Mouse (Mus musculus): Measurements from ENCODE around the gene Macrod2. TPM values are rescaled to one million over a fixed set of nuclear protein-coding genes. Genes with fewer than 3 reads are reported as not detected.
A peak's percentile ranks its signal among the peaks of the same experiment; 100 is the strongest.

Macrod2 gene
- polyA plus RNA-seq, 1 experiment from 2014 or later: 25.7 TPM

DNA sequence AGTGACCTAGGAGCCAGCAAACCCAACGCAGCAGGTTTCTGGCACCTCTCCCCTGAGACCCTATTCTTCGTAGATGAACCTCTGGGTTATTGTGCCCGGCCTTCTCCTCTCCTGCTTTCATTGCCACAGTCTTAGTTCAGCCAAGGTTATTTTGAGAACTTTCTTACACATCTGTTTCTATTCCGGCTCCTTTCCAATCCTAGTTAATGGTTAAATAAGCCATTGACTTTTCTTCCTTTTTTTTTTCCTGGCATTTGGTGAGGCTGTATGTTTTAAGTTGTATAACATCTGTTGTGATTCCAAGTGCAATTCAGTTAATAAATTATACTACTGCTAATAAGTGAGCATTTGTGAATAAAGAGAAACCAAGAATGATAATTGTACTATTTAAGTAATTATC is 44.0 kb downstream of the Macrod2 start:
- WGBS: 56% methylated on average over 4 of the region's 4 CpGs
- H3K4me3 ChIP-seq (ENCODE audit: low read depth, low read length): no peak overlapping the region
- no peaks in the 10 kb centered on the region for H3K27me3 ChIP-seq (replicated peaks; ENCODE audit: control insufficient read depth, insufficient read depth, low read length)
- no peak overlapping the region for H3K27ac ChIP-seq (ENCODE audit: low read depth, low read length)
- H3K9ac ChIP-seq (ENCODE audit: low read depth, low read length): no peak overlapping the region
- no peaks in the 10 kb centered on the region for H3K36me3 ChIP-seq (ENCODE audit: control insufficient read depth, insufficient read depth)
- H3K4me1 ChIP-seq (replicated peaks; ENCODE audit: control insufficient read depth, insufficient read depth, low read length): no peaks in the 10 kb centered on the region
- no peaks in the 10 kb centered on the region for H3K9me3 ChIP-seq (ENCODE audit: control insufficient read depth)
- no peak for TF ChIP-seq CTCF (IDR thresholded peaks at IDR 0.05; ENCODE audit: low read depth)
- H3K4me2 ChIP-seq (replicated peaks; ENCODE audit: low read depth): no peak overlapping the region
- ATAC-seq: no peak

DNA sequence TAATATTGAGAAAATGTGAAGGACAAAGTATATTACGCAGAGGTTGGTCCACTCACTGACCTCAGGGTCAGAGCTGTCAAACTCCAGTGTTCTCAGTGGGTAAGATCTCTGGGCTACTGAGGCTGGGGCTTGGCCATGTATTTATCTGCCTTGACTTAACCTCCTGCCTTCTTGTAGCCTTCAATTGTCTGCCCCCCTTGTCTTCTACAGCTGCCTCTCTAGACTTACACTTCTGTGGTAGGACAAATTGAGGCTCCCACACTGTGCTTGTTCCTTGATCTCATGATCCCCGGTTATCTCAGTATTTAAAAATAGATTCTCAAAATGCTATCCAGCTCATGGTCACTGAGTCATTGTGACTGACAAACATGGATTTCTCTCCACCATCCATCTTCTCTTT is 53.5 kb downstream of the Macrod2 start:
- H3K4me3 ChIP-seq (ENCODE audit: low read depth, low read length): no peak overlapping the region
- no peaks in the 10 kb centered on the region for H3K9me3 ChIP-seq (ENCODE audit: control insufficient read depth)
- no peak overlapping the region for H3K4me2 ChIP-seq (replicated peaks; ENCODE audit: low read depth)
- no peak for ATAC-seq
- H3K36me3 ChIP-seq (ENCODE audit: control insufficient read depth, insufficient read depth): no peaks in the 10 kb centered on the region
- no peak overlapping the region for H3K9ac ChIP-seq (ENCODE audit: low read depth, low read length)
- no peak for TF ChIP-seq CTCF (IDR thresholded peaks at IDR 0.05; ENCODE audit: low read depth)
- WGBS: 82% methylated on average over 2 of the region's 2 CpGs
- H3K27me3 ChIP-seq (replicated peaks; ENCODE audit: control insufficient read depth, insufficient read depth, low read length): no peaks in the 10 kb centered on the region
- no peaks in the 10 kb centered on the region for H3K4me1 ChIP-seq (replicated peaks; ENCODE audit: control insufficient read depth, insufficient read depth, low read length)
- no peak overlapping the region for H3K27ac ChIP-seq (ENCODE audit: low read depth, low read length)

DNA sequence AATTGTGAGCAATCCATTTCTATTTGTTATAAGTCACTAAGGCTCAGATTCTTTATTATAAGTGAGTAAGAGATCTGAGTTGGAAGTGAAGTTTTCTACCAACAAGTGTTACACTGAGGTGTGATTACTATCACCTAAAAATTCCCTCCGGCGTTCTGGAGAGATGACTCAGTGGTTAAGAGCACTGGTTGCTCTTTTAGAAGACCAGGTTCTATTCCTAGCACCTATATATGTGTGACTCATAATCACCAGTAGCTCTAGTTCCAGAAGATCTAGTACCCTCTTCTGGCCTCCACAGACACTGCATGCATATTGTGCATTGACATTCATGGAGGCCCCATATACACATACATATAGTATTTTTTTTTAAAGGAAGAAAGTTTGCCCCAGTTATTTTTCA is 80.7 kb downstream of the Macrod2 start:
- 82% methylated on average over 2 of the region's 2 CpGs for WGBS
- no peak for ATAC-seq

DNA sequence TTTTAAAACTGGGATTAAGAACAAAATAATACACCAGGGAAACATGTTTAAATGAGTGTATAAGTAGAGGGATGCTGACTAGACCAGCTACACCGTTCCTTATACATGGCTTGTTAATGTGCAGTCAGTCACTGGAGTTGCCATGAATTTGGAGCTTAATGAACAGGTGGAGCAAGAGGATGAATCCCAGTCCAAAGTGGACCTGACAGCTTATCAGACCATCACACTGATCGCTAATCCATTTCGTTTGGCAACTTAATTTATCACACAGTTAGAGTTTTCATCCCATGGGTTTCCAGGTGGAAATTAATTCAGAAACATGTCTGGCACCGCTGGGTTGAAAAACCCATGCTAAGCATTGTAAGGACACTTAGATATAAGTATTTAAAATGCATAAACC is 81.8 kb downstream of the Macrod2 start:
- Histone ChIP-seq H3K27me3 (replicated peaks; ENCODE audit: control insufficient read depth, insufficient read depth, low read length) (no peaks in the 10 kb centered on the region), H3K36me3 (ENCODE audit: control insufficient read depth, insufficient read depth) (no peaks in the 10 kb centered on the region), H3K27ac (ENCODE audit: low read depth, low read length) (no peak overlapping the region), H3K9ac (ENCODE audit: low read depth, low read length) (no peak overlapping the region), H3K4me1 (replicated peaks; ENCODE audit: control insufficient read depth, insufficient read depth, low read length) (no peaks in the 10 kb centered on the region), H3K4me3 (ENCODE audit: low read depth, low read length) (no peak overlapping the region), H3K4me2 (replicated peaks; ENCODE audit: low read depth) (no peak overlapping the region), H3K9me3 (ENCODE audit: control insufficient read depth) (no peaks in the 10 kb centered on the region)
- 81% methylated on average over 4 of the region's 4 CpGs for WGBS
- TF ChIP-seq CTCF (IDR thresholded peaks at IDR 0.05; ENCODE audit: low read depth): no peak
- ATAC-seq: no peak

More for the DNA sequence above, 80.7 kb downstream of the Macrod2 start:
- Histone ChIP-seq H3K9ac (ENCODE audit: low read depth, low read length) (no peak overlapping the region), H3K36me3 (ENCODE audit: control insufficient read depth, insufficient read depth) (no peaks in the 10 kb centered on the region), H3K4me2 (replicated peaks; ENCODE audit: low read depth) (no peak overlapping the region), H3K27me3 (replicated peaks; ENCODE audit: control insufficient read depth, insufficient read depth, low read length) (no peaks in the 10 kb centered on the region), H3K4me1 (replicated peaks; ENCODE audit: control insufficient read depth, insufficient read depth, low read length) (no peaks in the 10 kb centered on the region), H3K27ac (ENCODE audit: low read depth, low read length) (no peak overlapping the region), H3K4me3 (ENCODE audit: low read depth, low read length) (no peak overlapping the region), H3K9me3 (ENCODE audit: control insufficient read depth) (no peaks in the 10 kb centered on the region)
- no peak for TF ChIP-seq CTCF (IDR thresholded peaks at IDR 0.05; ENCODE audit: low read depth)

DNA sequence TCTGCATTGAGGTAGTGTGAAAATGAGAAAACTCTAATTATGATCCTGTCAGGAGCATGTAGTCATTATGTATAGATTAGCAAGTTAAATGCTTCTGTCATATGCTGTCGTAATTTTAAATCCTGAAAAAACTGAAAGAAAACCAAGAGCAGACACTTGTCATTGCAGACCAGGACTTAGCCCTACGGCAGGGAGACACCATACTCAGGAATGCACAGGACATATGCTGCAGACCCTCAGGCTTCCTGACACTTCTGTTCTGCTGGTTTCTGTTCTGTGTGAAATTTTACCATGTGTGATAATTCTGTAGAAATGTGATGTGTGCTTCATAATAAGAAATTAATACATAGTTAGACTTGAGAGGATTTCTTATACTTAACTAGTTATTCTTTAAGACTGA is 87.5 kb downstream of the Macrod2 start:
- H3K36me3 ChIP-seq (ENCODE audit: control insufficient read depth, insufficient read depth): no peaks in the 10 kb centered on the region
- TF ChIP-seq CTCF (IDR thresholded peaks at IDR 0.05; ENCODE audit: low read depth): no peak
- H3K4me3 ChIP-seq (ENCODE audit: low read depth, low read length): no peak overlapping the region
- ATAC-seq: no peak
- H3K27ac ChIP-seq (ENCODE audit: low read depth, low read length): no peak overlapping the region
- 76% methylated on average over 2 of the region's 2 CpGs for WGBS
- no peak overlapping the region for H3K4me2 ChIP-seq (replicated peaks; ENCODE audit: low read depth)
- H3K9me3 ChIP-seq (ENCODE audit: control insufficient read depth): no peaks in the 10 kb centered on the region
- no peaks in the 10 kb centered on the region for H3K4me1 ChIP-seq (replicated peaks; ENCODE audit: control insufficient read depth, insufficient read depth, low read length)
- no peak overlapping the region for H3K9ac ChIP-seq (ENCODE audit: low read depth, low read length)
- H3K27me3 ChIP-seq (replicated peaks; ENCODE audit: control insufficient read depth, insufficient read depth, low read length): no peaks in the 10 kb centered on the region

DNA sequence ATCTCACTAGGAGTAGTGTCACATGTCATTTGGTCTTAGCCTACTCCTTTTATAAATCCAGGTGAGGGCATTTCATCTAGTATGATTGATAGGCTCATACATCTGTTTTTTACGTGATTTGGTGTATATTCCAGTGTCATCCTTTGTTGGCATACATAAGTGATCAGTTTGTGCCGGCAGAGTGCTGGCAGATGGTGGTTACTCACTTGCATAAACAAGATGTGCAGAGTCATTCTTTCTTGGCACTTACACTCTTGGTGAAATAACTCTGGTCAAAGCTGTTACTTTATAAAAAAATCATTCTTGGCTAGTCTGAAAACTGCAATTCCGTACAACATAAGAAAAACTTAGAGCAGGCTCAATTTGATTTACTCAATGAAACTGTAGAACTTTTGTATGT is 102.6 kb downstream of the Macrod2 start:
- TF ChIP-seq CTCF (IDR thresholded peaks at IDR 0.05; ENCODE audit: low read depth): no peak
- no peak overlapping the region for H3K4me3 ChIP-seq (ENCODE audit: low read depth, low read length)
- H3K9ac ChIP-seq (ENCODE audit: low read depth, low read length): no peak overlapping the region
- no peaks in the 10 kb centered on the region for H3K27me3 ChIP-seq (replicated peaks; ENCODE audit: control insufficient read depth, insufficient read depth, low read length)
- no peaks in the 10 kb centered on the region for H3K9me3 ChIP-seq (ENCODE audit: control insufficient read depth)
- 62% methylated on average over 3 of the region's 3 CpGs for WGBS
- no peak for ATAC-seq
- H3K4me2 ChIP-seq (replicated peaks; ENCODE audit: low read depth): no peak overlapping the region
- no peak overlapping the region for H3K27ac ChIP-seq (ENCODE audit: low read depth, low read length)
- H3K36me3 ChIP-seq (ENCODE audit: control insufficient read depth, insufficient read depth): no peaks in the 10 kb centered on the region
- no peaks in the 10 kb centered on the region for H3K4me1 ChIP-seq (replicated peaks; ENCODE audit: control insufficient read depth, insufficient read depth, low read length)

DNA sequence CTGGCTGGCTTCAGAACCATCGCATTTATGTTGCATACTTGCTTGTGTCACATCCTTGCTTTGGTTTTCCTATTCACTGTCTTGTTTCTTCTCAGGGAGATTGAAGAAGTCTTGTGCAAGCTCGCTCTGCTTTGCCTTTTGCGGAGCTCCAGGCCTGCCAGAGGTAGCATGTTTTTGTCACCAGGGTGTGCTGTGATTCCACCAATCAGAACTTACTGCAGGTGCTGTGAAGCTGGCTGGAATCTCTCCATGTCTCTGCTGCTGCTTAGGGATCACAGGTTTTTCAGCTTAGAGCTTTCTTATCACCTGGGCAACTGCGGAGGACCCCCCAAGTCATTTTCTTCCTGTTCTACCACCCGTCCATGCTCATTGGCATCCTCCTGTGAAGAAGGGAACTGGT is 105.8 kb downstream of the Macrod2 start:
- WGBS: 31% methylated on average over 5 of the region's 5 CpGs
- no peak for ATAC-seq

More for the DNA sequence above, 105.8 kb downstream of the Macrod2 start:
- H3K4me1 ChIP-seq (replicated peaks; ENCODE audit: control insufficient read depth, insufficient read depth, low read length): no peaks in the 10 kb centered on the region
- H3K4me2 ChIP-seq (replicated peaks; ENCODE audit: low read depth): no peak overlapping the region
- no peaks in the 10 kb centered on the region for H3K9me3 ChIP-seq (ENCODE audit: control insufficient read depth)
- TF ChIP-seq CTCF (IDR thresholded peaks at IDR 0.05; ENCODE audit: low read depth): peak; percentile 76
- H3K9ac ChIP-seq (ENCODE audit: low read depth, low read length): no peak overlapping the region
- H3K4me3 ChIP-seq (ENCODE audit: low read depth, low read length): no peak overlapping the region
- H3K27ac ChIP-seq (ENCODE audit: low read depth, low read length): no peak overlapping the region
- no peaks in the 10 kb centered on the region for H3K36me3 ChIP-seq (ENCODE audit: control insufficient read depth, insufficient read depth)
- H3K27me3 ChIP-seq (replicated peaks; ENCODE audit: control insufficient read depth, insufficient read depth, low read length): no peaks in the 10 kb centered on the region

Measured in intestine, postnatal 0 days (tissue).